Mouse (Mus musculus): Measurements from ENCODE around the gene Mocs3. TPM values are rescaled to one million over a fixed set of nuclear protein-coding genes. Genes with fewer than 3 reads are reported as not detected.
A peak's percentile ranks its signal among the peaks of the same experiment; 100 is the strongest.

Mocs3 gene
- total and polyA plus RNA-seq, 3 experiments = 5.7 to 14.9 (median 10.5) TPM

DNA sequence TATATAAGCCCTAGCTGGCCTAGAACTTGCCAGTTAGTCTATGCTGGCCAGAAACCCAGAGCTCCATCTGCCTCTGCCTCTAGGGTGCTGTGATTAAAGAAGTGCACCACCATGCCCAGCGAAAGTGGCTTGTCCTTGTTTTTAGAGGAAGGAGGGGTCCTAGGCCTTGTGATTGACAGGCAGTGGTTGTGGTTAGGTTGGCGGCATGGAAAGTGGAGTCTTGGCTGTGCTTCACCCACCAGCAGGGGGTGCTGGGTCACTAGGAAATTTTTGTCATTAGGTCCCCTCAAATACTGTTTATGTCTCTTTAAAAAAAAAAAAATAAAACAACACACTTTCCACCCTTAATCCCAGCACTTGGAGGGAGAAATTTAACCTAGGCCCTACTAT, 18.4 kb downstream of the Mocs3 start:
- peak; percentile 30; the same call in 1 of the 2 replicates for ATAC-seq (ENCODE audit: extremely low read depth, insufficient number of reproducible peaks, low FRiP score, poor library complexity, severe bottlenecking)
- peak; percentile 25 for DNase-seq (ENCODE audit: low spot score)

DNA sequence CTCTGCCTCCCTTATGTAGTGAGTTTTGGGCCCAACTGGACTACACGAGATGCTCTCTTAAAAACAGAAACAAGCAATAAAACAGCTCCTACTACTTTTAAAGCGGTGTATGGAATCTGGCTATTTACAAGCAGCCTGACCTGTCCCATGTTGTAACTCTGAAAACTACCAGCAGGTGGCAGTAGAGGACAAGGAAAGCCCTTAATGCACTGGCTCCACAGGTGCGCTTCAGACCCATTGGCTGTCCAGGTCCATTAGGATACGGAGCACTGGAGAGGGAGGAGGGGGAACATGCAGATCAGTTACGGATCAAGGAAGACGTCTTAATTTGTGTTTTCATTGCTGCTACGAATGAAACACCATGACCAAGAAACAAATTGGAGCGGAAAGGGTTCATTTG, 19.8 kb downstream of the Mocs3 start:
- TF ChIP-seq POLR2AphosphoS5 (IDR thresholded peaks at IDR 0.05; ENCODE audit: insufficient replicate concordance, low read depth, low read length) = no peak
- TF ChIP-seq CTCF (IDR thresholded peaks at IDR 0.05; ENCODE audit: low read depth, low read length) = peak; percentile 78
- Histone ChIP-seq H3K9me3 (replicated peaks) (peaks cover 4% of the 10 kb centered on the region; the same call in 1 of the 2 replicates), H3K4me3 (ENCODE audit: low read depth, low read length) (no peak overlapping the region), H3K27me3 (ENCODE audit: insufficient read depth, low read length) (peaks cover 9% of the 10 kb centered on the region), H3K36me3 (replicated peaks) (no peaks in the 10 kb centered on the region), H3K4me1 (ENCODE audit: insufficient read depth, low read depth, low read length) (no peaks in the 10 kb centered on the region; the same call in 1 of the 2 replicates)
- ATAC-seq (ENCODE audit: extremely low read depth, insufficient number of reproducible peaks, low FRiP score, poor library complexity, severe bottlenecking) (peak; percentile 74), DNase-seq (ENCODE audit: low spot score) (peak; percentile 49)

More for the DNA sequence above, 18.4 kb downstream of the Mocs3 start:
- no peaks in the 10 kb centered on the region for H3K36me3 ChIP-seq (replicated peaks)
- TF ChIP-seq CTCF (IDR thresholded peaks at IDR 0.05; ENCODE audit: low read depth, low read length) = 0 out of 2 replicates have a peak, but pooled peaks have one; percentile 14
- TF ChIP-seq TAL1 (conservative IDR thresholded peaks at IDR 0.05; ENCODE audit: low read depth, low read length) = no peak
- peaks cover under 1% of the 10 kb centered on the region; the same call in 1 of the 2 replicates for H3K9me3 ChIP-seq (replicated peaks)
- H3K4me3 ChIP-seq (ENCODE audit: low read depth, low read length) = no peak overlapping the region
- H3K27me3 ChIP-seq (ENCODE audit: insufficient read depth, low read length) = peaks cover 10% of the 10 kb centered on the region
- no peaks in the 10 kb centered on the region; the same call in 1 of the 2 replicates for H3K4me1 ChIP-seq (ENCODE audit: insufficient read depth, low read depth, low read length)

GRCm38 (mm10) chr2:168252639-168253292, 22.3 kb downstream of the Mocs3 start:
- ATAC-seq (ENCODE audit: extremely low read depth, insufficient number of reproducible peaks, low FRiP score, poor library complexity, severe bottlenecking) (no peak), DNase-seq (ENCODE audit: low spot score) (no peak)
- Histone ChIP-seq H3K9me3 (replicated peaks) (peaks cover 18% of the 10 kb centered on the region), H3K27me3 (ENCODE audit: insufficient read depth, low read length) (no peaks in the 10 kb centered on the region), H3K4me1 (ENCODE audit: insufficient read depth, low read depth, low read length) (no peaks in the 10 kb centered on the region; the same call in 1 of the 2 replicates), H3K4me3 (ENCODE audit: low read depth, low read length) (no peak overlapping the region), H3K36me3 (replicated peaks) (no peaks in the 10 kb centered on the region)
- TF ChIP-seq GATA2 (IDR thresholded peaks at IDR 0.05; ENCODE audit: borderline replicate concordance, low read depth, low read length) (no peak), GATA1 (IDR thresholded peaks at IDR 0.05; ENCODE audit: borderline replicate concordance, low read length) (no peak), TAL1 (conservative IDR thresholded peaks at IDR 0.05; ENCODE audit: low read depth, low read length) (no peak), CTCF (IDR thresholded peaks at IDR 0.05; ENCODE audit: low read depth, low read length) (no peak), POLR2AphosphoS5 (IDR thresholded peaks at IDR 0.05; ENCODE audit: insufficient replicate concordance, low read depth, low read length) (no peak)

DNA sequence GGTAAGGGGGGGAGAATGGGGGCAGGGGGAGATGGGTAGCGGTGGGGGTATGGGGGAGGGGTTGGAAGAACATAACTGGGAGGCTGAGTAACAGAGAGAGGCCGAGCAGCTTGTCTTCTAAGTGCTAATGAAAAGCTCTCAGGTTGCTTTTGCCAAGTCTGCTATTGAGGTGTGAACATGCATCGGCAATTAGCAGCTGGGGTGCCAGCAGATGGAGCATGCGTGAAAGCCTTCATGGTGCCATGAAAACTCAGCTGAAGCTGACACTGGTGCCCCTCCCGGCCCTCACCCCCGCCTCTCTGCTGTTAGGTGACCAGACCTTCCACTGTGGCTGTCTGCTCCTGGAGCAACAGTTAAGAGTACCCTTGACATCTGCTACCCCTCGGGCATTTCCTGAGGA, 23.4 kb downstream of the Mocs3 start:
- TF ChIP-seq GATA1 (IDR thresholded peaks at IDR 0.05; ENCODE audit: borderline replicate concordance, low read length) = no peak
- TF ChIP-seq TAL1 (conservative IDR thresholded peaks at IDR 0.05; ENCODE audit: low read depth, low read length) = no peak
- no peaks in the 10 kb centered on the region; the same call in 1 of the 2 replicates for H3K4me1 ChIP-seq (ENCODE audit: insufficient read depth, low read depth, low read length)
- H3K36me3 ChIP-seq (replicated peaks) = no peaks in the 10 kb centered on the region
- no peaks in the 10 kb centered on the region for H3K27me3 ChIP-seq (ENCODE audit: insufficient read depth, low read length)
- DNase-seq (ENCODE audit: low spot score) (no peak), ATAC-seq (ENCODE audit: extremely low read depth, insufficient number of reproducible peaks, low FRiP score, poor library complexity, severe bottlenecking) (no peak)
- H3K4me3 ChIP-seq (ENCODE audit: low read depth, low read length) = no peak overlapping the region
- H3K9me3 ChIP-seq (replicated peaks) = peaks cover 22% of the 10 kb centered on the region

DNA sequence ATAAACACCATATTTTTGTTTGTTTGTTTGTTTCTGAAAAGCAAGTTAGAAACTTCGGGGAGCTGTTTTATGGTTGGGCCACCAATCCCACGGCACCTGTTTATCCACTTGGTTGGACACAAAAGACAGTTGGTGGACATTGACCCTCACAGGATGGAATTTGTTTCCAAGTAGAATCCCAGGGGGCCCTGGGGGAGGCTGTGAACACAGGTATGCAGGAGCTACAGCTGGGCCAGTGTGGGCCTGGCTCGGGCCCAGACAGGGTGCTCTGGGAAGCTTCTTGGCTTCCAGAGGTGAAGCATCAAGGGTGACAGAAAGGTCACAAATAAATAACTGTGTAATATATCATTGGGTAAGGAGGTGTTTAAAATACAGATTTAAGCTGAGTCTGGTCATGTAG, 26.1 kb downstream of the Mocs3 start:
- peaks cover 37% of the 10 kb centered on the region for H3K9me3 ChIP-seq (replicated peaks)
- no peaks in the 10 kb centered on the region for H3K27me3 ChIP-seq (ENCODE audit: insufficient read depth, low read length)
- TF ChIP-seq CTCF (IDR thresholded peaks at IDR 0.05; ENCODE audit: low read depth, low read length) (no peak), GATA1 (IDR thresholded peaks at IDR 0.05; ENCODE audit: borderline replicate concordance, low read length) (no peak), TAL1 (conservative IDR thresholded peaks at IDR 0.05; ENCODE audit: low read depth, low read length) (no peak), GATA2 (IDR thresholded peaks at IDR 0.05; ENCODE audit: borderline replicate concordance, low read depth, low read length) (no peak), POLR2AphosphoS5 (IDR thresholded peaks at IDR 0.05; ENCODE audit: insufficient replicate concordance, low read depth, low read length) (no peak)
- DNase-seq (ENCODE audit: low spot score) (no peak), ATAC-seq (ENCODE audit: extremely low read depth, insufficient number of reproducible peaks, low FRiP score, poor library complexity, severe bottlenecking) (no peak)
- no peak overlapping the region for H3K4me3 ChIP-seq (ENCODE audit: low read depth, low read length)
- H3K36me3 ChIP-seq (replicated peaks) = no peaks in the 10 kb centered on the region
- no peaks in the 10 kb centered on the region for H3K4me1 ChIP-seq (ENCODE audit: insufficient read depth, low read depth, low read length)

DNA sequence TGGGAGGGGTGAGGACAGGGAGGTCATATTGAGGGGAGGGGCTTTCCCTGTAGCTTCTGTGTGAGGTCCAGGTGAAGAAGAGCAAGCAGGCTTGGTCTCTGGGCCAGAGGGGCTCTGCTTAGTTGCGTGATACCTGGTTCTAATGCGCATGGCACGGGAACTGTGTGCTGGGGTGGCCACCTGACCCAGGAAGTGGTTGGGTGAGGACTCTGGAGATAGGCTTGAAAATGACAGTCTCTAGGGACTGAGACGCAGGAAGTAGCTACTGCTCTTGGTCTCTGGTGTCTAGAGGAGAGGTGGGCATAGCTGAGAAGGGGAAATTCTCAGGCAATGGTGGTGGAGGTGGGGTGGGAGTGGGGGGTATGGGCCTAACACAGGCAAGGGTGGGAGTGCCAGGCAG, 26.8 kb downstream of the Mocs3 start:
- Histone ChIP-seq H3K4me3 (ENCODE audit: low read depth, low read length) (no peak overlapping the region), H3K4me1 (ENCODE audit: insufficient read depth, low read depth, low read length) (no peaks in the 10 kb centered on the region), H3K9me3 (replicated peaks) (peaks cover 44% of the 10 kb centered on the region), H3K27me3 (ENCODE audit: insufficient read depth, low read length) (no peaks in the 10 kb centered on the region), H3K36me3 (replicated peaks) (no peaks in the 10 kb centered on the region)
- DNase-seq (ENCODE audit: low spot score) (no peak), ATAC-seq (ENCODE audit: extremely low read depth, insufficient number of reproducible peaks, low FRiP score, poor library complexity, severe bottlenecking) (no peak)
- TF ChIP-seq TAL1 (conservative IDR thresholded peaks at IDR 0.05; ENCODE audit: low read depth, low read length) = no peak
- TF ChIP-seq GATA2 (IDR thresholded peaks at IDR 0.05; ENCODE audit: borderline replicate concordance, low read depth, low read length) = no peak
- TF ChIP-seq GATA1 (IDR thresholded peaks at IDR 0.05; ENCODE audit: borderline replicate concordance, low read length) = no peak
- TF ChIP-seq CTCF (IDR thresholded peaks at IDR 0.05; ENCODE audit: low read depth, low read length) = no peak
- TF ChIP-seq POLR2AphosphoS5 (IDR thresholded peaks at IDR 0.05; ENCODE audit: insufficient replicate concordance, low read depth, low read length) = no peak

DNA sequence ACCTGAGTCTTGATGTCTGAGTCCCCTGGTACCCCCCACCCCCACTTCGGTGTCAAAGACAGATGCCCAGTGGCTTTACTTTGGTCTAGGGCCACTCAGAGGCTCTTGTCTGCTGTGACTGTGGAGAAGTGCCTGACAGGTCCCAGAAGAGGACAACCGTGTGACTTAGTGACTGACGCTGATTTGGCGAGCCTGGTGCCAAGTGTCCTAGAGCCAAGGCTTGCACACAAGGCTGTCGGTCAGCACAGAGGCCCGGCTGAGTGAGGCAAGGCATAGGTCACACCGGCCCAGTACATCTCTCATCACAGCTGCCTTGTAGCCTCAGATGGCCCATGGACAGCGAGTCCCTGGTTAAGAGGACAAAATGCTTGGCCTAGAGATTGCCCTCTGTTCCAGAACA, 28.6 kb downstream of the Mocs3 start:
- DNase-seq (ENCODE audit: low spot score) (no peak), ATAC-seq (ENCODE audit: extremely low read depth, insufficient number of reproducible peaks, low FRiP score, poor library complexity, severe bottlenecking) (no peak)
- Histone ChIP-seq H3K36me3 (replicated peaks) (no peaks in the 10 kb centered on the region), H3K9me3 (replicated peaks) (peaks cover 52% of the 10 kb centered on the region), H3K4me3 (ENCODE audit: low read depth, low read length) (no peak overlapping the region), H3K27me3 (ENCODE audit: insufficient read depth, low read length) (peaks cover 3% of the 10 kb centered on the region; the same call in 1 of the 2 replicates), H3K4me1 (ENCODE audit: insufficient read depth, low read depth, low read length) (no peaks in the 10 kb centered on the region)
- TF ChIP-seq CTCF (IDR thresholded peaks at IDR 0.05; ENCODE audit: low read depth, low read length) = no peak

Measured in G1E (cell line).